Mouse (Mus musculus): Measurements from ENCODE around the gene Ddx3x. TPM values are rescaled to one million over a fixed set of nuclear protein-coding genes. Genes with fewer than 3 reads are reported as not detected.

The Ddx3x gene
- polyA plus RNA-seq, 1 experiment from 2014 or later: 75.3 TPM

DNA sequence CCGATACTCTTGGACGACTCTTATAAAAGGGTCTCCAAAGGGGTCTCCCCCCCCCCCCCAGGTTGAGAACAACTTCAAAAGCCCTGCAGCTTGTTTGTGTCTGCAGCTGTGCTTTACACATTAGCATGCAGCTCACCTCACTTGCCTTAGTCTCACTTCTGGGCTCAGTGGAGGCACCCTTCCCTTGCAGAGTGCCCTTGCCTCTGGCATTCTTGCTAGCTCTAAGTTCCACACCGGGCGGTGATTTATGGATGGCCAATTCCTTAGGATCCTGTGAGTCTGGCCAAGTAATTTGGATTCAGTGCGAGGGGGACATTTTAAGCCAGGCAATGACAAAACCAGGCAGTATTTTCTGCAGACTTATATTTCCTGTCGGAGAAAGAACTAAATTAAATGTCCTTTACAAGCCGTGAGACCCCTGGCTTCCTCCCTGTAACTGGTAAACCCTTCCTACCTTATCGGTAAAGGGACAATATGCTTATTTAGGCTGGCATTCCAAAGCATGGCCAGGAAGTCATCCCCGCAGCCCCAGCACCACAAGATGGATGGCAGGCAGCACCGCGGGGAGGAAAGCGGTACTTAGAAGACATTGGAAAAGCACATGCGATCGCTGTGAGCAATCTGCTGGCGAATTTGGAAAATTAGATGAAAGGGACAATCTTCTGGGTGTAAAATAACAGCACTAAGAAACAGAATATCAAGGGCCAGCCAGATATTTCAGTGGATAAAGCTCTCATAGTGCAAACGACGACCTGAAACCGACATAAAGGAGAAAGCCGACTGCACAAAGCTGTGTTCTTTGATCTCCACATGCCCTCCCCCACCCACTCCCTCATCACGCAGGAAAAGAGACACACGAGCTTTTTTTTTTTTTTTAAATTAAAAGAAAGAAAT lies 39.1 kb upstream of the Ddx3x start:
- no peak for ATAC-seq (replicated peaks; ENCODE audit: extremely low read depth, insufficient read depth, low FRiP score)
- peak overlapping the region; percentile 74 for H3K9ac ChIP-seq (ENCODE audit: low read length)
- no peaks in the 10 kb centered on the region for H3K9me3 ChIP-seq (replicated peaks; ENCODE audit: control insufficient read depth, low read length)
- peak overlapping the region; percentile 48 for H3K4me3 ChIP-seq (ENCODE audit: low read length)
- peaks cover 2% of the 10 kb centered on the region; the same call in 1 of the 2 replicates for H3K27me3 ChIP-seq (ENCODE audit: control insufficient read depth, insufficient read depth, low read length)
- H3K36me3 ChIP-seq (ENCODE audit: control insufficient read depth, insufficient read depth): no peaks in the 10 kb centered on the region
- 10% methylated on average over 21 of the region's 21 CpGs for WGBS
- H3K4me2 ChIP-seq (ENCODE audit: low read depth, low read length): peak overlapping the region; percentile 66
- peaks cover 8% of the 10 kb centered on the region for H3K4me1 ChIP-seq (ENCODE audit: control insufficient read depth, insufficient read depth, low read length)
- peak overlapping the region; percentile 97 for H3K27ac ChIP-seq (ENCODE audit: low read length)

- Histone ChIP-seq H3K27ac (ENCODE audit: low read length) (peak overlapping the region; percentile 97), H3K9ac (ENCODE audit: low read length) (peak overlapping the region; percentile 74), H3K9me3 (replicated peaks; ENCODE audit: control insufficient read depth, low read length) (no peaks in the 10 kb centered on the region), H3K4me2 (ENCODE audit: low read depth, low read length) (peak overlapping the region; percentile 66), H3K36me3 (ENCODE audit: control insufficient read depth, insufficient read depth) (no peaks in the 10 kb centered on the region), H3K4me3 (ENCODE audit: low read length) (peak overlapping the region; percentile 48), H3K27me3 (ENCODE audit: control insufficient read depth, insufficient read depth, low read length) (peaks cover 2% of the 10 kb centered on the region; the same call in 1 of the 2 replicates), H3K4me1 (ENCODE audit: control insufficient read depth, insufficient read depth, low read length) (peaks cover 8% of the 10 kb centered on the region)
- 11% methylated on average over 24 of the region's 24 CpGs for WGBS
- ATAC-seq (replicated peaks; ENCODE audit: extremely low read depth, insufficient read depth, low FRiP score): peak; percentile 95
Measured at GRCm38 (mm10) chrX:13242320-13243096, 38.3 kb upstream of the Ddx3x start.

DNA sequence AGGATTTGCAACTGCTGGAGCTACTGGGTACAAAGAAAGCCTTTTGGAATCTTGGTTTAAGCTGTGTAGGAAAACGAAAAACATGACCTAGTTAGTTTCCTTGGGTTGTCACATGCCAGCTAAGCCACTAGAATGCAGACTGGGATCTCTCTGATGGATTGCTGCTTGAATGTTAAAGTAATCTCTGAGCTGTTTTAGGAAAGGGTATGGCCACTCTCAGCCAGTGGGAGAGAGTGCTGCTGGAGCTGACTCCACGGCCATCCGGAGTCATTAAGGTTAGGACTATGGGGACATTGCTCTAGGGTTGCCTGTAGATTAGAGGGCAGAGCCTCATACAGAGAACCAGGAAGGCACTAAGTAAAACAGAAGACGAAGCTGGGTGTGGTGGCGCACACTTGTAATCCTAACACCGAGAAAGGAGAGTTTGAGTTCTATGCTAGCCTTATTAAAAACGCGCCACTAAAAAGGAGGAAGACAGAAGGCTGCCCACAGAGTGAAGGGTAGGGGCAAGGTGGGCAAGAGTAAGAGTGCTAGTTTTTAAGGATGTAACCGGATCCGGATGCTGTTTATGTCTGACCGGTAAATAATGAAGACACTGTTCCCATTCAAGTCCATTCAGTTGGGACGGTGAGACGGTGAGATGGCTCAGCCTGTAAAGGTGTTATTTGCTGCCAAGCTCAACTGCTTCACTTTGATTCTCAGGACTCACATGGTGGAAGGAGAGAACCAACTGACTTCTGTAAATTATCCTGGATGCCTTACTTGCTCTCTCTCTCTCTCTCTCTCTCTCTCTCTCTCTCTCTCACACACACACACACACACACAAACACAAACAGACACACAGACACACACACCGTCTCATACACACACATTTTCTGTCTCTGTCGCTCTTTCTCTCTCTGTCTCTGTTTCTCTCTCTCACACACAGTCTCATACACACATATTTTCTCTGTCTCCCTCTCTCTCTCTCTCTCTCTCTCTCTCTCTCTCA lies 37.3 kb upstream of the Ddx3x start:
- H3K27me3 ChIP-seq (ENCODE audit: control insufficient read depth, insufficient read depth, low read length): peaks cover 5% of the 10 kb centered on the region; the same call in 1 of the 2 replicates
- H3K4me1 ChIP-seq (ENCODE audit: control insufficient read depth, insufficient read depth, low read length): peaks cover 8% of the 10 kb centered on the region
- ATAC-seq (replicated peaks; ENCODE audit: extremely low read depth, insufficient read depth, low FRiP score): peak; percentile 52
- WGBS: 27% methylated on average over 15 of the region's 15 CpGs
- peak overlapping the region; percentile 48 for H3K4me3 ChIP-seq (ENCODE audit: low read length)
- H3K27ac ChIP-seq (ENCODE audit: low read length): peak overlapping the region; percentile 97
- H3K9ac ChIP-seq (ENCODE audit: low read length): peak overlapping the region; percentile 74
- H3K9me3 ChIP-seq (replicated peaks; ENCODE audit: control insufficient read depth, low read length): no peaks in the 10 kb centered on the region
- peak overlapping the region; percentile 66 for H3K4me2 ChIP-seq (ENCODE audit: low read depth, low read length)
- H3K36me3 ChIP-seq (ENCODE audit: control insufficient read depth, insufficient read depth): no peaks in the 10 kb centered on the region

DNA sequence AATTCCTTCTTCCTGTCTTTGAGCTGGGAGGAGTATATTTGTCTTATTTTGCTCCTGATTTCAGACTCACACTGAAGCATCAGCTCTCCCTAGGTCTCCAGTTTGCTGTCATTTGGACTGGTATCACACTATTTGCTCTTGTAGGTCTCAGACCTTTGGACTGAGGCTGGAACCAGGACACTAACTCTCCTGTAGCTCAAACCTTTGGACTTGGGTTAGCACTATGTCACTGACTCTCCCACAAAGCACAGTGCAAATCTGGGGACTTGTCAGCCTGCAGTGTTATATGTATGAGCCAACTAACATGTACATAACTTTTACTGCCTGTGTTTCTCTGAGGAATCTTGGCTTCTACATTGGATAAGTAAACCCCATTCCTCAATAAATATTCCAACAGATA lies 36.2 kb upstream of the Ddx3x start:
- 0 out of 2 replicates have a peak overlapping the region, but pooled peaks have one; percentile 35 for H3K27ac ChIP-seq (ENCODE audit: low read length)
- H3K27me3 ChIP-seq (ENCODE audit: control insufficient read depth, insufficient read depth, low read length): peaks cover 5% of the 10 kb centered on the region; the same call in 1 of the 2 replicates
- H3K4me2 ChIP-seq (ENCODE audit: low read depth, low read length): no peak overlapping the region
- ATAC-seq (replicated peaks; ENCODE audit: extremely low read depth, insufficient read depth, low FRiP score): no peak
- H3K4me3 ChIP-seq (ENCODE audit: low read length): no peak overlapping the region
- no peaks in the 10 kb centered on the region for H3K9me3 ChIP-seq (replicated peaks; ENCODE audit: control insufficient read depth, low read length)
- H3K36me3 ChIP-seq (ENCODE audit: control insufficient read depth, insufficient read depth): no peaks in the 10 kb centered on the region
- H3K9ac ChIP-seq (ENCODE audit: low read length): no peak overlapping the region
- H3K4me1 ChIP-seq (ENCODE audit: control insufficient read depth, insufficient read depth, low read length): peaks cover 8% of the 10 kb centered on the region

- Histone ChIP-seq H3K9ac (ENCODE audit: low read length) (no peak overlapping the region), H3K27ac (ENCODE audit: low read length) (0 out of 2 replicates have a peak overlapping the region, but pooled peaks have one; percentile 35), H3K9me3 (replicated peaks; ENCODE audit: control insufficient read depth, low read length) (no peaks in the 10 kb centered on the region), H3K4me2 (ENCODE audit: low read depth, low read length) (no peak overlapping the region), H3K4me3 (ENCODE audit: low read length) (no peak overlapping the region), H3K4me1 (ENCODE audit: control insufficient read depth, insufficient read depth, low read length) (peaks cover 8% of the 10 kb centered on the region), H3K36me3 (ENCODE audit: control insufficient read depth, insufficient read depth) (no peaks in the 10 kb centered on the region), H3K27me3 (ENCODE audit: control insufficient read depth, insufficient read depth, low read length) (peaks cover 5% of the 10 kb centered on the region; the same call in 1 of the 2 replicates)
- ATAC-seq (replicated peaks; ENCODE audit: extremely low read depth, insufficient read depth, low FRiP score): no peak
- WGBS: 47% methylated on average over 3 of the region's 3 CpGs
Measured at GRCm38 (mm10) chrX:13245027-13245426, 35.7 kb upstream of the Ddx3x start.

GRCm38 (mm10) chrX:13251683-13252082 lies 29.1 kb upstream of the Ddx3x start:
- ATAC-seq (replicated peaks; ENCODE audit: extremely low read depth, insufficient read depth, low FRiP score): no peak
- Histone ChIP-seq H3K27ac (ENCODE audit: low read length) (no peak overlapping the region), H3K9me3 (replicated peaks; ENCODE audit: control insufficient read depth, low read length) (peaks cover 3% of the 10 kb centered on the region; the same call in 1 of the 2 replicates), H3K4me3 (ENCODE audit: low read length) (no peak overlapping the region), H3K36me3 (ENCODE audit: control insufficient read depth, insufficient read depth) (no peaks in the 10 kb centered on the region), H3K4me2 (ENCODE audit: low read depth, low read length) (no peak overlapping the region), H3K9ac (ENCODE audit: low read length) (no peak overlapping the region), H3K4me1 (ENCODE audit: control insufficient read depth, insufficient read depth, low read length) (no peaks in the 10 kb centered on the region), H3K27me3 (ENCODE audit: control insufficient read depth, insufficient read depth, low read length) (peaks cover 5% of the 10 kb centered on the region)
- WGBS: 77% methylated on average over 4 of the region's 4 CpGs

DNA sequence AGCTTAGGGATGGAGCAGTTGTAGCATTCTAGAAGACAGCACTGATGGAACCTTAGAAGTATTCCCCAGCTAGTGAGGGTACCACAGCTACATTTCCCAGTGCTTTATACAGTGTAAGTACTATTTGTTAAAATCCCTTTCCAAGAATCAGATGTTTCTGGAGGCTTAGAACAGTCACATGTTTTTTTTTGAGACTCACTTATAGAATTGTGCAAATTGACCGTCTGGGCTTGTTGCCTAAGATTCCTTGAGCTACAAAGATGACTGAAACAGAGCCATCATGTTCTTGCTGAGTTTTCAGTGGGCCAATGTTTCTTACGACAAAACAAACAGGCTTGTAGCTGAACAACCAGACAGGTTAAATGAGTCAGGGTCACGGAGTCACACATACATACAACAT lies 26.5 kb upstream of the Ddx3x start:
- Histone ChIP-seq H3K9me3 (replicated peaks; ENCODE audit: control insufficient read depth, low read length) (peaks cover 3% of the 10 kb centered on the region; the same call in 1 of the 2 replicates), H3K4me2 (ENCODE audit: low read depth, low read length) (no peak overlapping the region), H3K9ac (ENCODE audit: low read length) (no peak overlapping the region), H3K27me3 (ENCODE audit: control insufficient read depth, insufficient read depth, low read length) (peaks cover 2% of the 10 kb centered on the region), H3K36me3 (ENCODE audit: control insufficient read depth, insufficient read depth) (no peaks in the 10 kb centered on the region), H3K4me3 (ENCODE audit: low read length) (no peak overlapping the region), H3K4me1 (ENCODE audit: control insufficient read depth, insufficient read depth, low read length) (no peaks in the 10 kb centered on the region), H3K27ac (ENCODE audit: low read length) (no peak overlapping the region)
- 78% methylated on average over 3 of the region's 3 CpGs for WGBS
- ATAC-seq (replicated peaks; ENCODE audit: extremely low read depth, insufficient read depth, low FRiP score): no peak

DNA sequence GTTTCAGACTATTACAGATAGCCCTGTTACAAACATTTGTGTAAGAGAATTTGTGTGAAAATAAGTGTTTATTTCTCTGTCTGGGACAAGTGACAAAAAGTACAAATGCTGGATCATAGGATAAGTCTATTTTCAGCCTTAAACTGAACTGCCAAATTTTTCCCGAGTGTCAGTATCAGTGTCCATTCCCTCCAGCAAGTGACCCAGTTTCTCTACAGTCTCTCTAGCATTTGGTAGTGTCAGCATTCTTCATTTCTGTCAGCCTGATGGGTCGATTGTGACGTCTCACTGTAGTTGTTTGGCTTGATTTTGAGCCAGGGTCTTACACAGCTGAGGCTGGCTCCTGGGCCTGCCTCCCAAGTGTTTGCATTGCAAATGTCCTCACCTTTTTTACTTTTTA lies 17.4 kb upstream of the Ddx3x start:
- Histone ChIP-seq H3K9ac (ENCODE audit: low read length) (no peak overlapping the region), H3K36me3 (ENCODE audit: control insufficient read depth, insufficient read depth) (no peaks in the 10 kb centered on the region), H3K27ac (ENCODE audit: low read length) (no peak overlapping the region), H3K4me1 (ENCODE audit: control insufficient read depth, insufficient read depth, low read length) (no peaks in the 10 kb centered on the region), H3K27me3 (ENCODE audit: control insufficient read depth, insufficient read depth, low read length) (no peaks in the 10 kb centered on the region), H3K4me3 (ENCODE audit: low read length) (no peak overlapping the region), H3K9me3 (replicated peaks; ENCODE audit: control insufficient read depth, low read length) (no peaks in the 10 kb centered on the region), H3K4me2 (ENCODE audit: low read depth, low read length) (no peak overlapping the region)
- WGBS: 44% methylated on average over 3 of the region's 3 CpGs
- ATAC-seq (replicated peaks; ENCODE audit: extremely low read depth, insufficient read depth, low FRiP score): no peak

Measured in heart, embryonic 16.5 days (tissue).